Mouse (Mus musculus) embryonic facial prominence, embryonic 11.5 days (tissue): ENCODE results near the gene Hoxa1. TPM values are rescaled to one million over a fixed set of nuclear protein-coding genes. Genes with fewer than 3 reads are reported as not detected.

ENCODE experiments used
- ATAC-seq: fragments of 200-750 bp; cut with Nextera tagmentation; replicated peaks from 2 replicates; pipeline ENCODE4 v1.8.0; 2017; ENCODE audit warnings: low read depth; ENCODE audit not compliant: insufficient number of reproducible peaks, low FRiP score, low TSS enrichment
- DNase-seq: peaks from one replicate; pipeline ENCODE4 v3.0.0-alpha.2; 2015; ENCODE audit warnings: low spot score
- H3K27ac ChIP-seq: fragments of 300-500 bp; sonication (generic); replicated peaks from 2 replicates; pipeline ENCODE4 v1.5.1; 2014; ENCODE audit warnings: mild to moderate bottlenecking, low read depth, low read length, control low read depth
- H3K27me3 ChIP-seq: fragments of 300-500 bp; sonication (generic); 2 replicates; pipeline ENCODE4 v1.6.1; 2014; ENCODE audit warnings: mild to moderate bottlenecking, low read length, moderate library complexity, mixed read lengths; ENCODE audit not compliant: control insufficient read depth, insufficient read depth
- H3K36me3 ChIP-seq: fragments of 300-500 bp; sonication (generic); replicated peaks from 2 replicates; pipeline ENCODE4 v1.6.1; 2014; ENCODE audit warnings: low read depth, mild to moderate bottlenecking, low read length, moderate library complexity, mixed read lengths; ENCODE audit not compliant: control insufficient read depth, insufficient read depth
- H3K4me1 ChIP-seq: fragments of 300-500 bp; sonication (generic); 2 replicates; pipeline ENCODE4 v1.6.1; 2014; ENCODE audit warnings: low read length, mixed read lengths; ENCODE audit not compliant: control insufficient read depth, insufficient read depth
- H3K4me2 ChIP-seq: fragments of 300-500 bp; sonication (generic); 2 replicates; pipeline ENCODE4 v1.6.1; 2014; ENCODE audit warnings: low read depth, mild to moderate bottlenecking, control low read depth, low read length, moderate library complexity
- H3K4me3 ChIP-seq: fragments of 300-500 bp; sonication (generic); 2 replicates; pipeline ENCODE4 v1.5.1; 2014; ENCODE audit warnings: low read depth, low read length, control low read depth
- H3K9ac ChIP-seq: fragments of 300-500 bp; sonication (generic); replicated peaks from 2 replicates; pipeline ENCODE4 v1.6.1; 2014; ENCODE audit warnings: mild to moderate bottlenecking, control low read depth, low read length
- H3K9me3 ChIP-seq: fragments of 300-500 bp; sonication (generic); replicated peaks from 2 replicates; pipeline ENCODE4 v1.6.1; 2016; ENCODE audit warnings: mild to moderate bottlenecking, low read length, inconsistent platforms, mixed read lengths; ENCODE audit not compliant: control insufficient read depth
- WGBS: fragments of 180-500 bp; shearing (Covaris S2); extraction: QIAGEN DNeasy Blood & Tissue Kit; methylation state at CpG from one replicate; pipeline ENCODE4 v1.1.7; 2014; 5-methylcytosine and 5-hydroxymethylcytosine counted together
- polyA plus RNA-seq: library from polyadenylated mRNA; unstranded; fragments of >200 nt; fragmentation: Nextera tagmentation; extraction: Ambion mirVana; gene quantifications from 2 replicates; pipeline ENCODE4 v1.2.1, GENCODE M21; 2014

The Hoxa1 gene
- polyA plus RNA-seq, 1 experiment from 2014 or later: 1.1 TPM

- no peak for DNase-seq
- no peaks in the 10 kb centered on the region for H3K4me1 ChIP-seq
- no peaks in the 10 kb centered on the region for H3K9me3 ChIP-seq
- no peaks in the 10 kb centered on the region for H3K36me3 ChIP-seq
- WGBS: 1% methylated on average over 19 of the region's 19 CpGs
- ATAC-seq: no peak
- H3K9ac ChIP-seq: no peak overlapping the region
- H3K27ac ChIP-seq: no peak overlapping the region
- no peak overlapping the region for H3K4me2 ChIP-seq
- H3K4me3 ChIP-seq: no peak overlapping the region
- H3K27me3 ChIP-seq: peaks cover 96% of the 10 kb centered on the region
These were observed 27.1 kb upstream of the Hoxa1 start for GRCm38 (mm10) chr6:52185222-52185621.

DNA sequence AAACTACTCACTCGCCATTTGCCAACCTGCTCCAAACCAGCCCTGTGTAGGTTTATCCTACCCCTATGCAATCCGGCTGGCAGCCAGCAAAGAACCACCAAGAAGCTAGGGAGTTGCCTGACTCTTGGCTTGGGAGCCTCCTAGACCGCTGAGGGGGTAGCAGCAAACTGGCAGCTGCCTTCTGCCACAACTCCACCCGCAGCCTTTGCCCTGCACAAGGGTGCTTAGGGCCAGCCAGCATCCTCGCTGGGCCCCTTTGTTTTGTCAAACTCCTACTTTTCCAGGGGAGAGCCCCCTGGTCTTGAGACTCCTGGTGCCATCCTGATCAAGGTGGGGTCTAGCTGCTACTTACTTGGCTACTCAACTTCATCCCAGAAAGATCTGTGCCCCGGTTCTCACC is 26.6 kb upstream of the Hoxa1 start:
- Histone ChIP-seq H3K4me2 (no peak overlapping the region), H3K27me3 (peaks cover 96% of the 10 kb centered on the region), H3K36me3 (no peaks in the 10 kb centered on the region), H3K9ac (no peak overlapping the region), H3K4me1 (no peaks in the 10 kb centered on the region), H3K9me3 (no peaks in the 10 kb centered on the region), H3K27ac (no peak overlapping the region), H3K4me3 (no peak overlapping the region)
- whole genome bisulfite sequencing: 4% methylated on average over 6 of the region's 6 CpGs
- ATAC-seq: no peak
- no peak for DNase-seq

DNA sequence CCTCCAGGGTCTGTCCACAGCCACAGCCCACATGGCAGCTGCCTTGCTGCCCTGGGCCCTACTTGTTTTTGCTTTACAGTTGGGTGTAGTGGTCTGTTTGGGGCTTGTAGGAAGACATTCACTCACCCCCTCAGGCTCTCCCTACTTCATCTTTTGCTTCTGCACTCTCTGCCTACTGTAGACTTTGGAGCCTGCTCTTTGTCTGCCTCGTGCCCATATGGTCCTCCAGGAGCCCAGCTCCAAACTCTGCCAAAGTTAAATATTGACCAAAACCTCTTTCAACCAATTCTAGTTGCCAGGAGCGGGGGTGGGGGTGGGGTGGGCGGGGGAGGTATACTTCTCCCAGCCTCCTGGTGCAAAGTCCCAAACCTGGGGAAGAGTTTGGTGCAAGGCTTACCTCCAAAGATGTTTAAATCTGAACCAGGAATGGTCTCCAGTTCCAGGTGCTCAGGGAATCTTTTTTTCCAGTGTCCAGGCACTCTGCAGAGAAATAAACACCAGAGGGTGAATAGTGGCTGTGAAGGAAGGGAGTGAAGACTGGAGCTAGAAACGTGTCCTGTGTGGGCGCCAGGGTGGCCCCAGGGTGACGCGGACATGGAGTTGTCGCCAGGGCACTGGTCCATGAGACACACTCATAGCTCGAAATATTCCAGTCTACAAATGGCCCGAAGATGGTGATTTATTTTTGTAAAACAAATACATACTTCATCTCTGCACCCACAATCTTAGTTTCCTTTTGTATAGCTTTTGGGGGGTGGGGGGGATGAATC is 25.4 kb upstream of the Hoxa1 start:
- Histone ChIP-seq H3K4me1 (no peaks in the 10 kb centered on the region), H3K36me3 (no peaks in the 10 kb centered on the region), H3K27ac (no peak overlapping the region), H3K9me3 (no peaks in the 10 kb centered on the region), H3K27me3 (peaks cover 97% of the 10 kb centered on the region), H3K4me3 (no peak overlapping the region), H3K4me2 (no peak overlapping the region), H3K9ac (no peak overlapping the region)
- 10% methylated on average over 10 of the region's 10 CpGs for WGBS
- DNase-seq: no peak
- ATAC-seq: no peak

DNA sequence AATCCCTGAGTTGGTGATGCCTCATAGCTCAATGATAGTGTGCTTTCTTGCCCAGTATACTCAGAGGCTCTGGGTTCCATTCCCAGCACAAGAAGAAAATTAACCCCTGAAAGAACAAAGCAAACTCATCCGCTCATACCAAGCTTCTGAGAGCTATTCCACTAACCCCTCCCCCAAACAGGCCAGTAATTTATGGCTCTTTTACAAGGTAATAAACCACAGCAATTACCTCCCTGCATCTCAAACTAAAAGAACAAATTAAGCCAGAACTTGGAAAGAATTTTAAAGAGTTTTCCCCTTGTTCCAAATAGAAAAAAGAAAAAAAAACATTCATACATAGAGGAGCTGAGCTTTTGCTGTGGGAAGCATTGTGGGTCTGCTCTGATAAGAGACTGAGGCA is 24.7 kb upstream of the Hoxa1 start:
- ATAC-seq (no peak), DNase-seq (no peak)
- Histone ChIP-seq H3K9ac (no peak overlapping the region), H3K27me3 (peaks cover 99% of the 10 kb centered on the region), H3K36me3 (no peaks in the 10 kb centered on the region), H3K4me2 (no peak overlapping the region), H3K4me1 (no peaks in the 10 kb centered on the region), H3K9me3 (no peaks in the 10 kb centered on the region), H3K4me3 (no peak overlapping the region), H3K27ac (no peak overlapping the region)
- 7% methylated on average over 1 of the region's 1 CpGs for WGBS

GRCm38 (mm10) chr6:52182030-52182429 is 23.9 kb upstream of the Hoxa1 start:
- Histone ChIP-seq H3K4me1 (no peaks in the 10 kb centered on the region), H3K9ac (no peak overlapping the region), H3K36me3 (no peaks in the 10 kb centered on the region), H3K4me2 (no peak overlapping the region), H3K9me3 (no peaks in the 10 kb centered on the region), H3K27me3 (peaks cover 99% of the 10 kb centered on the region), H3K27ac (no peak overlapping the region), H3K4me3 (no peak overlapping the region)
- 10% methylated on average over 2 of the region's 2 CpGs for WGBS
- ATAC-seq (no peak), DNase-seq (no peak)

- Histone ChIP-seq H3K27me3 (peaks cover 99% of the 10 kb centered on the region), H3K36me3 (no peaks in the 10 kb centered on the region), H3K9ac (no peak overlapping the region), H3K9me3 (no peaks in the 10 kb centered on the region), H3K4me1 (peaks cover 1% of the 10 kb centered on the region), H3K27ac (no peak overlapping the region), H3K4me3 (no peak overlapping the region), H3K4me2 (no peak overlapping the region)
- no peak for DNase-seq
- ATAC-seq: no peak
- WGBS: 9% methylated on average over 3 of the region's 3 CpGs
These were observed 22.6 kb upstream of the Hoxa1 start for GRCm38 (mm10) chr6:52180726-52181125.

- no peak overlapping the region for H3K27ac ChIP-seq
- no peak overlapping the region for H3K9ac ChIP-seq
- 1% methylated on average over 11 of the region's 11 CpGs for WGBS
- 0 out of 2 replicates have a peak overlapping the region, but pooled peaks have one; percentile 2 for H3K4me3 ChIP-seq
- no peaks in the 10 kb centered on the region for H3K36me3 ChIP-seq
- H3K27me3 ChIP-seq: peaks cover 98% of the 10 kb centered on the region
- ATAC-seq (no peak), DNase-seq (no peak)
- no peaks in the 10 kb centered on the region for H3K9me3 ChIP-seq
- no peak overlapping the region for H3K4me2 ChIP-seq
- H3K4me1 ChIP-seq: peaks cover 4% of the 10 kb centered on the region
These were observed 22.1 kb upstream of the Hoxa1 start for GRCm38 (mm10) chr6:52180213-52180710.

- Histone ChIP-seq H3K4me1 (peaks cover 4% of the 10 kb centered on the region), H3K27me3 (peaks cover 98% of the 10 kb centered on the region), H3K4me3 (0 out of 2 replicates have a peak overlapping the region, but pooled peaks have one; percentile 2), H3K9me3 (no peaks in the 10 kb centered on the region), H3K9ac (no peak overlapping the region), H3K36me3 (no peaks in the 10 kb centered on the region), H3K4me2 (no peak overlapping the region), H3K27ac (no peak overlapping the region)
- WGBS: 2% methylated on average over 10 of the region's 10 CpGs
- ATAC-seq: no peak
- DNase-seq: no peak
These were observed 21.6 kb upstream of the Hoxa1 start for GRCm38 (mm10) chr6:52179690-52180089.
